Mouse (Mus musculus) cortical plate, adult 2 months (tissue): ENCODE data around the gene Amer2.

Experiments
- CTCF ChIP-seq: fragments of 200-500 bp; IDR thresholded peaks from 2 replicates; pipeline ENCODE4 v1.5.1; 2011; ENCODE audit warnings: mild to moderate bottlenecking, control low read depth, low read length; ENCODE audit not compliant: insufficient read depth; ENCODE audit errors: extremely low read depth
- POLR2A ChIP-seq: fragments of 200-500 bp; IDR thresholded peaks from 2 replicates; pipeline ENCODE4 v1.6.1; 2011; ENCODE audit warnings: mild to moderate bottlenecking, low read length, control low read depth; ENCODE audit not compliant: insufficient read depth; ENCODE audit errors: extremely low read depth

- no peak for TF ChIP-seq CTCF
- TF ChIP-seq POLR2A, result no peak
Observed at GRCm38 (mm10) chr14:60425553-60425952, 52.5 kb downstream of the Amer2 start.
